Comparison of ENCODE assay signal across 8 mouse cellular contexts in the genomic region with DNA sequence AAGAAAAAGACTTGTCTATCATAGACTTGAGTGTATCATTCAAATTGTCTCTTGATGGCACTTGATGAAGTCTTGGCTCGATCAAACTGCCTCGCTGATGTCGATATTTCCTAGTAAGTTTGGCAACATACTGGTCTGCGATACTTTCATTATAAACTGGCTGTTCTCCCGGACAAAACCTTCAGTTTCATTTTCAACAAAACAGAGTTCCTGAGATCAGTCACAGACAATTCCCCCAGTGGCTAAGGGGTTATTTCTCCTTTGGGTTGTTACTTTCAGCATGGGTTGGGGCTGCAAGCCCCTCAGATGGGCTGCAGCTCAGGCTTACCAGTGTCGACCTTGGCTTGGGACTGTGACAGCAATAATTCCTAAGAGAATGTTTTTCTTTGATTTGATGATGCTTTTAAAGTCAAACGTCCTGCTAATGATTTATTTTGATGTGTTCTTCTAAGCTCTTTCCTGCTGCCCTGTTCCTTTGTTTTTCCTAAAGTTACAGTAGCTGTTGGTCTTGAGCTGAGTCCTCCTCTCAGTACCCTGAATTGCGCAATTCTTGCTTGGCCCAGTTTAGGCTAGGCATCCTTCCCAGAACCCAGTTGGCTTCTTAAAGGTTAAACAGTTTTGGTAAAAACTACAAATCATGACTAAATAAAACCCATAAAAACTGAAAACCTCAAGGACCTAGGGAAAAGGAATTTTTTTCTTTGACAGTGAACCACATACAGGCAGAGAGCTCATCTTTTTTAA.
DNase-seq lines count a peak whose midpoint lies in the region; ATAC-seq and TF ChIP-seq lines count a peak whose summit lies in the region.

No protein-coding gene starts in this region.

- WGBS in intestine, postnatal 0 days, result 66% methylated on average over 8 of the region's 8 CpGs
- WGBS in intestine, embryonic 16.5 days, result 58% methylated on average over 8 of the region's 8 CpGs

- H3K9ac ChIP-seq in intestine, postnatal 0 days (ENCODE audit: low read depth, low read length), result no peak overlapping the region
- H3K9ac ChIP-seq in intestine, embryonic 16.5 days (ENCODE audit: low read depth, low read length), result no peak overlapping the region

- H3K4me1 ChIP-seq in intestine, postnatal 0 days (replicated peaks; ENCODE audit: control insufficient read depth, insufficient read depth, low read length), result 0 out of 2 replicates have a peak, but pooled peaks cover 3% of the 10 kb centered on the region
- peaks cover 3% of the 10 kb centered on the region; the same call in 1 of the 2 replicates for H3K4me1 ChIP-seq in intestine, embryonic 16.5 days (ENCODE audit: control insufficient read depth, insufficient read depth, low read length)

- H3K9me3 ChIP-seq in intestine, postnatal 0 days (ENCODE audit: control insufficient read depth), result no peaks in the 10 kb centered on the region
- no peaks in the 10 kb centered on the region for H3K9me3 ChIP-seq in intestine, embryonic 16.5 days (ENCODE audit: control insufficient read depth, low read length)

- no peak overlapping the region for H3K27ac ChIP-seq in intestine, postnatal 0 days (ENCODE audit: low read depth, low read length)
- H3K27ac ChIP-seq in intestine, embryonic 16.5 days (ENCODE audit: low read length), result no peak overlapping the region

- H3K4me3 ChIP-seq in intestine, postnatal 0 days (ENCODE audit: low read depth, low read length), result no peak overlapping the region
- H3K4me3 ChIP-seq in intestine, embryonic 16.5 days (ENCODE audit: low read length), result no peak overlapping the region

- H3K27me3 ChIP-seq in intestine, postnatal 0 days (replicated peaks; ENCODE audit: control insufficient read depth, insufficient read depth, low read length), result no peaks in the 10 kb centered on the region
- no peaks in the 10 kb centered on the region for H3K27me3 ChIP-seq in intestine, embryonic 16.5 days (replicated peaks; ENCODE audit: control insufficient read depth, insufficient read depth, low read length)

- no peak for TF ChIP-seq CTCF in intestine, postnatal 0 days (IDR thresholded peaks at IDR 0.05; ENCODE audit: low read depth)

- no peaks in the 10 kb centered on the region for H3K36me3 ChIP-seq in intestine, postnatal 0 days (ENCODE audit: control insufficient read depth, insufficient read depth)
- no peaks in the 10 kb centered on the region for H3K36me3 ChIP-seq in intestine, embryonic 16.5 days (ENCODE audit: control insufficient read depth, insufficient read depth, low read length)

- peak; percentile 29 for DNase-seq in brain, adult 2 months (ENCODE audit: low read depth, low spot score)
- DNase-seq in cerebellum, postnatal 36 days, result no peak
- no peak for DNase-seq in layer of hippocampus, adult 18-20 months (ENCODE audit: low spot score in 2 of 2)
- DNase-seq in layer of hippocampus, postnatal 10 days (ENCODE audit: low spot score in 2 of 2), result no peak

- H3K4me2 ChIP-seq in intestine, postnatal 0 days (replicated peaks; ENCODE audit: low read depth), result peak overlapping the region; percentile 49
- H3K4me2 ChIP-seq in intestine, embryonic 16.5 days (ENCODE audit: low read depth, low read length), result no peak overlapping the region

- no peak for ATAC-seq in intestine, postnatal 0 days
- no peak for ATAC-seq in intestine, embryonic 16.5 days
- ATAC-seq in inflammation-experienced regulatory T-cells, adult 6 months, result peak; percentile 29
- ATAC-seq in megakaryocyte progenitor cell, adult 5-6 weeks (replicated peaks; ENCODE audit: poor library complexity), result peak; percentile 57

Comparison
In these comparisons a context has a peak if more than half of its experiments do, and no peak if none do; other contexts are left out.
1. ATAC-seq: peak in inflammation-experienced regulatory T-cells, adult 6 months (single experiment) and megakaryocyte progenitor cell, adult 5-6 weeks (single experiment); none in intestine, postnatal 0 days (single experiment) and intestine, embryonic 16.5 days (single experiment).